Mouse (Mus musculus) ES-Bruce4 (cell line): Measurements from ENCODE around the gene Gm10447.

Source experiments
- CTCF ChIP-seq: IDR thresholded peaks from one replicate; pipeline ENCODE4 v1.8.1; 2011; ENCODE audit warnings: low read depth, low read length
- EP300 ChIP-seq: IDR thresholded peaks from 2 replicates; pipeline ENCODE4 v1.6.1; 2011; ENCODE audit warnings: low read depth, low read length; ENCODE audit not compliant: insufficient read depth

DNA sequence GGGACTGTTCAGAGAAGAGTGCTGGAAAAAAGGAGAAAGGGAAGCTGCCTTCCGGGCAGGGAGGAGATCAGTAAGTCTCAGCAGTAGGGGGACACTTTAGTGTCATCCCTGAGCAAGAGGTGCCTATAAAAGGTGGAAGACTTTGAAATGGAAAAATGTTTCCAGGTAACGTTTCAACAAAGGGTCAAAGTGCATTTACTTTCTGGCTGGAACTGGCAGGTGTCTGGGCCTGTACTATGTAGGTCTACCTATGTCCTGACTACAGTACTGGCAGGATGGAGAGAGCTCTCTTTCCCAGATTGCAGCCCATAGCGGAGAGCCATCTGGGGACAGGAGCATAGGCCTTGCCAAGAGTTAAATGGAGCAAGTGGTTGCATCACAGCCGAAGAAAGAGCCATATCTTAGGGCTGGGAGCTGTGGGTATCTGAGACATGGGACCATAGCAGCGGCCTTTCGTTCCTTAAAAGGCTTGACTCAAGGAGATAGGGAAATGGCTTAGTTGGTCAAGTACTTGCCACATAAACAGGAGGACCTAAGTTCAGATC lies 31.1 kb downstream of the Gm10447 start:
- TF ChIP-seq CTCF (no peak), EP300 (no peak)
